Mouse (Mus musculus) layer of hippocampus, adult 11-12 months (tissue): ENCODE data around the gene Phf3.

Source experiments
- DNase-seq: peaks from one replicate; pipeline ENCODE4 v3.0.0; 2022; ENCODE audit warnings: low spot score

The Phf3 gene

GRCm38 (mm10) chr1:30819414-30819813, 54.3 kb downstream of the Phf3 start:
- DNase-seq = no peak

GRCm38 (mm10) chr1:30815609-30816008, 58.1 kb downstream of the Phf3 start:
- DNase-seq = no peak

GRCm38 (mm10) chr1:30814987-30815386, 58.7 kb downstream of the Phf3 start:
- no peak for DNase-seq

- DNase-seq = no peak
Observed at GRCm38 (mm10) chr1:30808101-30808699, 65.5 kb downstream of the Phf3 start.

- no peak for DNase-seq
Observed at GRCm38 (mm10) chr1:30805688-30806285, 67.9 kb downstream of the Phf3 start.

GRCm38 (mm10) chr1:30804919-30805318, 68.8 kb downstream of the Phf3 start:
- DNase-seq = no peak

GRCm38 (mm10) chr1:30801911-30802310, 71.8 kb downstream of the Phf3 start:
- DNase-seq = no peak

- no peak for DNase-seq
Observed at GRCm38 (mm10) chr1:30799277-30799834, 74.4 kb downstream of the Phf3 start.

GRCm38 (mm10) chr1:30794606-30795005, 79.1 kb downstream of the Phf3 start:
- no peak for DNase-seq

GRCm38 (mm10) chr1:30793357-30793883, 80.3 kb downstream of the Phf3 start:
- no peak for DNase-seq

- DNase-seq = no peak
Observed at GRCm38 (mm10) chr1:30792935-30793334, 80.8 kb downstream of the Phf3 start.

GRCm38 (mm10) chr1:30790220-30790619, 83.5 kb downstream of the Phf3 start:
- DNase-seq = no peak

- DNase-seq = no peak
Observed at GRCm38 (mm10) chr1:30789689-30790088, 84.0 kb downstream of the Phf3 start.

- DNase-seq = no peak
Observed at GRCm38 (mm10) chr1:30789001-30789400, 84.7 kb downstream of the Phf3 start.

- no peak for DNase-seq
Observed at GRCm38 (mm10) chr1:30786583-30786982, 87.1 kb downstream of the Phf3 start.

- no peak for DNase-seq
Observed at GRCm38 (mm10) chr1:30783741-30784140, 90.0 kb downstream of the Phf3 start.

GRCm38 (mm10) chr1:30780293-30780692, 93.4 kb downstream of the Phf3 start:
- no peak for DNase-seq

GRCm38 (mm10) chr1:30779562-30779961, 94.2 kb downstream of the Phf3 start:
- no peak for DNase-seq

GRCm38 (mm10) chr1:30778374-30779005, 95.2 kb downstream of the Phf3 start:
- DNase-seq = no peak

- no peak for DNase-seq
Observed at GRCm38 (mm10) chr1:30776196-30776595, 97.5 kb downstream of the Phf3 start.

GRCm38 (mm10) chr1:30773662-30774061, 100.1 kb downstream of the Phf3 start:
- DNase-seq = no peak

- DNase-seq = no peak
Observed at GRCm38 (mm10) chr1:30772851-30773250, 100.9 kb downstream of the Phf3 start.

- DNase-seq = no peak
Observed at GRCm38 (mm10) chr1:30771772-30772171, 101.9 kb downstream of the Phf3 start.
